Mouse (Mus musculus): Measurements from ENCODE around the gene Pip4p1. TPM values are rescaled to one million over a fixed set of nuclear protein-coding genes. Genes with fewer than 3 reads are reported as not detected.
"Not testable (repeated sequence)": the region's sequence is repeated elsewhere in the genome, so short reads cannot be mapped to it uniquely, and the experiment has no call there.

Gene Pip4p1
- polyA plus RNA-seq, 1 experiment from 2014 or later: 56.0 TPM

DNA sequence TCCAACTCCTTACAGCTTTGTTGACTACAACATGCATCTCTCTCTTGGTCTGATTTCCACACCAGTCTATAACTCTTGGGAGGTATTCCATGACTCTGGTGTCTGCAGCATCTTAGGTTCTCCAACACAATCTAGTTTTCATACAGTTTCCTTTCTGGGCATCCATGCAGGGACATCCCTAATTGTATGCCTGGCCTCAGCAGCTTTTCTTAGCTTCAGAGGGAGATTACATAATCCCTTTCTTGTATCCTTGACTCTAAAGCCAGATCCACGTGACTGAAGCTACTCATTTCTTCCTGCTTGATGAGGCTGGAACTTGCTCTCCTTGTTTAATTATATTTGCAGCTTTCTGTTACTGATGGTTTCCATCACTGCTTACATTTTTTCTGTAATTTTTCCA is 6.0 kb upstream of the Pip4p1 start:
- peaks cover 1% of the 10 kb centered on the region; the same call in 1 of the 2 replicates for H3K4me1 ChIP-seq
- no peak for ATAC-seq (ENCODE audit: insufficient number of reproducible peaks, low FRiP score, low TSS enrichment, low read depth)

DNA sequence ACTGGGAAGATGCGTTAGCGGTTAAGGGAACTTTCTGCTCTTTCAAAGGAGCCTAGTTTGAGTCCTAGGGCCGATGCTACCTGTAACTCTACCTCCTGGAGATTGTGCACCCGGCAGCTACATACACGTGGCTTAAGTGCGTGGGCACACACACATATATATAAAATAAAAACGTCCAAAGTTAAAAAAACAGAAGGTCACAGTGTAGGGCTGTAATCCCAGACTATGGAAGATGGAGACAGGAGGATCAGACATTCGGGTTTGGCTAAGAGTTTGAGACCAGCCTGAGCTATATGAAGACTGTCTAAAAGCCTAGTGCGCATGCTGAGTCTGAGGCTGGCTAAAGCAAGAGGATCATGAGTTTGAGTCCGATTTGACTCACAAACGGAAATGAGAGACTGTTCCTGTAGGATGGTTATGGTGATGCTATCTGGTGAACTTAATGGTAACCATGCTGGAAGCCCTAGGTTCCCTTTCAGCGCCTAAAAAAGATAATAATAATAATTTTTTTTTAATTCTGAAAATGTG is 901 bp upstream of the Pip4p1 start:
- H3K9me3 ChIP-seq: no peaks in the 10 kb centered on the region
- H3K4me2 ChIP-seq: peak overlapping the region; percentile 57
- peak overlapping the region; percentile 11 for H3K9ac ChIP-seq
- H3K36me3 ChIP-seq: peaks cover 27% of the 10 kb centered on the region
- WGBS: 13% methylated on average over 12 of the region's 12 CpGs
- ATAC-seq (ENCODE audit: insufficient number of reproducible peaks, low FRiP score, low TSS enrichment, low read depth): no peak
- peaks cover 12% of the 10 kb centered on the region for H3K4me1 ChIP-seq
- peak overlapping the region; percentile 98 for H3K4me3 ChIP-seq
- peak overlapping the region; percentile 90 for H3K27ac ChIP-seq
- no peaks in the 10 kb centered on the region for H3K27me3 ChIP-seq

More for the DNA sequence above, 6.0 kb upstream of the Pip4p1 start:
- Histone ChIP-seq H3K9me3 (no peaks in the 10 kb centered on the region), H3K27me3 (no peaks in the 10 kb centered on the region), H3K9ac (no peak overlapping the region), H3K4me3 (no peak overlapping the region), H3K27ac (no peak overlapping the region), H3K4me2 (no peak overlapping the region), H3K36me3 (no peaks in the 10 kb centered on the region)
- WGBS: 54% methylated on average over 1 of the region's 1 CpGs

DNA sequence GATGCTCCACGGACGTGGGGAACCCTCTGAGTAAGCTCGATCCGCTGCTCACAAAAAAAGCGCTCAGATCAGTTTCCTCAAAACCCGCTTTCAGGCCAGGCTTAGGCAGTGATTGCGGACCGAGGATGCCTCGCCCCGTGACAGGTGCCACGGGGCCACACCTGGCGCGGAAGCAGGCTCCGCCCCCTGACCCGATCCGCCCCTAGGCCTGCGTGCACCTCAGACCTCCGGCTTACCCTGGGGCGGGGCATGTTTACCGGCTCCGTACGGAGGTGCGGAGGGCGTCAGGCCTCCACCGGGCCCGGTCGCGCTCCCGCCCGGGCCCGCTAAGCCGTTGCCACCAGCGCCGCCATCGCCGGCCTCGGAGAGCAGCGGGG is 291 bp downstream of the Pip4p1 start:
- peak overlapping the region; percentile 90 for H3K27ac ChIP-seq
- WGBS: under 1% methylated on average over 36 of the region's 38 CpGs
- peak; percentile 36 for ATAC-seq (ENCODE audit: insufficient number of reproducible peaks, low FRiP score, low TSS enrichment, low read depth)

DNA sequence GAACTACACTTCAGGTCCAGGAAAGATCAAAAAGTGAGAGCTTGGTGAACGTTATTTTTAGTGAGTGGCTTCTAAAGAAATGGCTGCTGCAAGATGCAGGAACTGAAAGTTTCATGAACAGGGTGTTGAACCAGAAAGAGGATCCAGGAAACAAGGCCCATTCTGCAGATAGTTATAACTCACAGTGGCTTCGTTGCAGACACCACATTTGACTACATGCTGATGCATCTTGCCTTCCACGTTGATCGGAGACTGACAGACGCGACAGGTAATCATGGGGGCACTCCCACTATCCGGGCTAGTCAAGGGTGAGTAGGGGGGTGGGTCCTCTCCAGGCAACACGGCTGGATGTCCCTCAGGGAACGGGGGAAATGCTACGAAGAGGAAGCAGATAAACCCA is 705 bp downstream of the Pip4p1 start:
- no peaks in the 10 kb centered on the region for H3K9me3 ChIP-seq
- peak overlapping the region; percentile 98 for H3K4me3 ChIP-seq
- no peaks in the 10 kb centered on the region for H3K27me3 ChIP-seq
- H3K4me2 ChIP-seq: peak overlapping the region; percentile 81
- ATAC-seq (ENCODE audit: insufficient number of reproducible peaks, low FRiP score, low TSS enrichment, low read depth): no peak
- WGBS: 13% methylated on average over 10 of the region's 10 CpGs
- peak overlapping the region; percentile 90 for H3K27ac ChIP-seq
- H3K4me1 ChIP-seq: peaks cover 24% of the 10 kb centered on the region
- peak overlapping the region; percentile 94 for H3K9ac ChIP-seq
- H3K36me3 ChIP-seq: peaks cover 34% of the 10 kb centered on the region

More for the DNA sequence above, 291 bp downstream of the Pip4p1 start:
- Histone ChIP-seq H3K4me2 (peak overlapping the region; percentile 81), H3K27me3 (no peaks in the 10 kb centered on the region), H3K4me1 (peaks cover 23% of the 10 kb centered on the region), H3K9me3 (no peaks in the 10 kb centered on the region), H3K4me3 (peak overlapping the region; percentile 98), H3K36me3 (peaks cover 34% of the 10 kb centered on the region), H3K9ac (peak overlapping the region; percentile 94)

DNA sequence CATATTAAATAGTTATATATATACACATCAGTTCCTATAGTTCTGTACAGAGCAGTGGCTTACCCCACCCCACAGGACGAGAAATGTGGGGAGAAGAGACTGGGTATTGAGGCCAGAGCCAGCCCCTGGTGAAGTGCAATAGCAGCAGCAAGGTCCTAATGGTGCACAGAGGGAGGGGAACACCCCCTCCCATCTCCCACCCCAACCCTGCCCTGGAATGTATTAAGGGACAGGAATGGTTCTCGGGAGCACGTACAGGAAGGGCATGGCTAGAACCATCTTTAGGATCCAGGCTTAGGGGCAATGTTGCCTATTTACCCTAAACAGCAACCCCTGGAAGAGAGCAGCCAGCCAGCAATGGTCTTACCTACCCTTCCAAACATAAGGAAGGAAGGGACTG is 3.3 kb downstream of the Pip4p1 start:
- no peaks in the 10 kb centered on the region for H3K9me3 ChIP-seq
- no peak overlapping the region for H3K4me3 ChIP-seq

DNA sequence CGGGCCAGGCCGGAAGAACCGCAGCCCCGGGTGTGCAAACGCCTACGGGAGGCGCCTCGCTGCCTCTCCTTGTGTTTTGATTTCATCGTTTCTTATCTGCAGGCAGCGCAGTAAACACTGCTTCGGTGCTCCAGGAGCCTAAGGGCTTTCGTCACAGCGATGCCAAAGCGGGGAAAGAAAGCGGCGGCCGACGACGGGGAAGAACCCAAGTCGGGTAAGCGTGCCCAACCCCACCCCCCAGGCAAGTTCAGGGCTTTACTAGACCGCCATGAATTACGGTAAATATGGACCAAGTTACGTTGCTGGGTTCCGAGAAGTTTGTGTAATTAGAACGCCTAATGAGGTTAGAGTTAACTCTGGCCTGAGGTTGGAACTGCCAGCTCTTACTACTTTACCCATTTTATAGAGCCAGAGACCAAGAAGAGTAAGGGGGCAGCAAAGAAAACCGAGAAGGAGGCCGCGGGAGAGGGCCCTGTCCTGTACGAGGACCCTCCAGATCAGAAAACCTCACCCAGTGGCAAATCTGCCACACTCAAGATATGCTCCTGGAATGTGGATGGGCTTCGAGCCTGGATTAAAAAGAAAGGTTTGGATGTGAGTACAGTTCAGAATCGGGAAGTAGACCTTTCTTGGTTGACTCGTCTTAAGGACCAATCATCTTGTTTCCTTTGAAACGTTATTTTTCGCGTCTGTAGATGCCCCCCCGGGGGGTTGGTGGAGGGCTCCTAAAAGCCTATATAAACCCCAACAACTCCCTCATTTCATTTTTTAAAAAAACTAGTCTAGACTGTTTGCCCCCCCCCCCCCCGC is 5.3 kb downstream of the Pip4p1 start:
- Histone ChIP-seq H3K9me3 (no peaks in the 10 kb centered on the region), H3K27me3 (no peaks in the 10 kb centered on the region), H3K36me3 (peaks cover 40% of the 10 kb centered on the region), H3K27ac (peak overlapping the region; percentile 94), H3K9ac (peak overlapping the region; percentile 53), H3K4me2 (peak overlapping the region; percentile 71), H3K4me3 (peak overlapping the region; percentile 71), H3K4me1 (peaks cover 24% of the 10 kb centered on the region)
- ATAC-seq (ENCODE audit: insufficient number of reproducible peaks, low FRiP score, low TSS enrichment, low read depth): 0 out of 2 replicates have a peak, but pooled peaks have one; percentile 8
- under 1% methylated on average over 38 of the region's 38 CpGs for WGBS

More for the DNA sequence above, 3.3 kb downstream of the Pip4p1 start:
- Histone ChIP-seq H3K27me3 (no peaks in the 10 kb centered on the region), H3K4me1 (peaks cover 29% of the 10 kb centered on the region), H3K4me2 (no peak overlapping the region), H3K36me3 (peaks cover 34% of the 10 kb centered on the region), H3K27ac (no peak overlapping the region), H3K9ac (no peak overlapping the region)
- no peak for ATAC-seq (ENCODE audit: insufficient number of reproducible peaks, low FRiP score, low TSS enrichment, low read depth)
- WGBS: 47% methylated on average over 3 of the region's 3 CpGs

DNA sequence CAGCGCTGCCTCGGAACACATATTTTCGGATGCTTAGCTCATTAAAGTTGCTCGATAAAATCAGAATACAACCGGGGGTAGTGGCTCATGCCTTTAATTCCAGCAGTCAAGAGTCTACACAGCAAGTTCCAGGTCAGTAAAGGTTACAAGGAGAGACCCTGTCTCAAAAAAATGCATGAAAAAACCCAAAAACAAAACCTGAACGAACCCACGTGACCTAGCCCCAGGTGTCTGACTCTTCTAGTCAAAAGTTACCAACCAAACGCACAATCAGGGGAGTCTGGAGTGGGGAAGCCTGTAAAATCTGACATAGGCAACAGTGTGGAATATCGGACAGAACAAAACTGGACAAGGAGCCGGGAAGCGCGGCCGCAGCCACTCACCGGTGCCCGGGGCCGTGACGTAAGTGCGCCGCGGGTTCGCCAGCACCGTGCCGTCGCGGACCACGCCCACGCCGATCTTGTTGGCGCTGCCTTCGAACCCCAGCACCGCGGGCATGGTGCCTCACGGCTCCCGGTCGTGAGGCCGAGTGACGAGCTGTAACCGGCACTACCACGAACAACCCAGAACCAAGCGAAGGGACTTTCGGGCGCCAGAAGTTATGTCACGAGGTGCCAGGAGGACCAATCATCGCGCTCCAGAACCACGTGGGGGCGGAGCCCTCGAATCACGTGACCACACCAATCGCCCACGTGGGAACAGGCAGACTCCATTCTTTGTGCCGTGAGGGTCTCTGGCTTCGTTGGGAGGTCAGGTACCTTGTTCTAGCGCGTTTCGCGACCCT is 6.2 kb downstream of the Pip4p1 start, which contains the start of the genes Osgep and Apex1:
TSS of gene Osgep (minus strand) at position 613 of the 784 bp plus-strand sequence.
TSS of gene Apex1 (plus strand) at position 688 of the 784 bp plus-strand sequence.
- no peaks in the 10 kb centered on the region for H3K9me3 ChIP-seq
- H3K4me2 ChIP-seq: peak within 1 kb of the TSS; percentile 71
- peak within 1 kb of the TSS; percentile 68 for H3K9ac ChIP-seq
- peaks cover 42% of the 10 kb centered on the region for H3K36me3 ChIP-seq
- H3K27me3 ChIP-seq: no peaks in the 10 kb centered on the region
- H3K4me3 ChIP-seq: peak within 1 kb of the TSS; percentile 71
- WGBS: under 1% methylated on average over 57 of the region's 57 CpGs
- H3K4me1 ChIP-seq: peaks cover 17% of the 10 kb centered on the region
- ATAC-seq (ENCODE audit: insufficient number of reproducible peaks, low FRiP score, low TSS enrichment, low read depth): peak; percentile 94
- H3K27ac ChIP-seq: peak within 1 kb of the TSS; percentile 94

DNA sequence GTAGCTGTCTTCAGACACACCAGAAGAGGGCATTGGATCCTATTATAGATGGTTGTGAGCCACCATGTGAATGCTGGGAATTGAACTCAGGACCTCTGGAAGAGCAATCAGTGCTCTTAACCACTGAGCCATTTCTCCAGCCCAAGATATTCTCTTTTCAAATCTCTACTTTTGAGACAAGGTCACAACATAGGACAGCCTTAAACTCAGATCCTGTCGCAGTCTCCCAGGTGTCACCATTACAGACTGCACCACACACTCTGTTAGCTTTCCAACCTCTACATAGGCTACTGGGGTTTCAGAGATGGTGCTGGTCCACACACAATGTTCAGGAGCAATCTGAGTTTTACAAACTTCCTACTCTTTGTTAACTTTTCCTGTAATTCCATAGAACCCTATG is 7.2 kb downstream of the Pip4p1 start:
- not testable (repeated sequence) for H3K27me3 ChIP-seq; H3K27ac ChIP-seq; H3K9ac ChIP-seq; ATAC-seq (ENCODE audit: insufficient number of reproducible peaks, low FRiP score, low TSS enrichment, low read depth); H3K9me3 ChIP-seq
- H3K36me3 ChIP-seq: peaks cover 38% of the 10 kb centered on the region
- WGBS: 91% methylated on average over 1 of the region's 1 CpGs
- H3K4me3 ChIP-seq: peak overlapping the region; percentile 71
- H3K4me2 ChIP-seq: peak overlapping the region; percentile 46
- peaks cover 17% of the 10 kb centered on the region for H3K4me1 ChIP-seq

DNA sequence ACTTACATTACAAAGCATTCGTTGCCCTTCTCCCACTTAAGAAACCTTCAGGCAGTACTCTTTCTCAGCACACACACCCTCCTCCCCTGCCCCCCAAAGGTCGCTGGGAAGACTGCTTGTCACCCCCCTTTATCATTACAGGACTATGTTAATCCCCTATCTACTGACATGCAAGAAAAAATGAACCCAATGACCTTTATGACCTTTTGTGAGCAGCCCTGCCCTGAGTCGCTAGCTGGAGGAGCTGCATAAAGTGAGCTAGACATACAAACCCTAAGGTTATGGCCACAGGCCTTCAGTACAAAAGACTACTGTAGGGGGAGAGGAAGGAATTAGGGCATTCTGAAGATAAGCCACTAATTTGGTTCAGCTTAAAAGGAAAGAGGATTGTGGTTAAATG is 19.3 kb downstream of the Pip4p1 start:
- 59% methylated on average over 3 of the region's 3 CpGs for WGBS
- Histone ChIP-seq H3K4me2 (no peak overlapping the region), H3K9me3 (no peaks in the 10 kb centered on the region), H3K36me3 (peaks cover 55% of the 10 kb centered on the region), H3K9ac (no peak overlapping the region), H3K4me1 (no peaks in the 10 kb centered on the region), H3K4me3 (no peak overlapping the region), H3K27ac (no peak overlapping the region), H3K27me3 (no peaks in the 10 kb centered on the region)
- ATAC-seq (ENCODE audit: insufficient number of reproducible peaks, low FRiP score, low TSS enrichment, low read depth): no peak

DNA sequence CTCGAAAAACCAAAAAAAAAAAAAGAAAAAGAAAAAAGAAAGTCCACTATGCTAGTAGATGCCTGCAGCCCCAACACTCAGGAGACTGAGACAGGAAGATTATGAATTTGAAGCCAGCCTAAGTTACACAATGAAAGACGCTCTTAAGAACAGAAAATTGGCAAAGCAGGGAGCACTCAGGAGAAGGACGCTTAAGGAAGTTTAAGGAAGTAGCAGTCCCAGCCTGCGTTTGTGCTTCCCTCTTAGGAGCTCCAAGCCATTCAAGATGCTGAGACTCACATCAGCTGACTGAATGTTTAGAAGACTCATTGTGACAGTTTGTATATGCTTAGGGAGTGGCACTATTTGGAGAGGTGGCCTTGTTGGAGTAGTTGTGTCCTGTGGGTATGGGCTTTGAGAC is 22.5 kb downstream of the Pip4p1 start:
- Histone ChIP-seq H3K4me2 (no peak overlapping the region), H3K27me3 (no peaks in the 10 kb centered on the region), H3K4me1 (peaks cover 8% of the 10 kb centered on the region), H3K27ac (no peak overlapping the region), H3K36me3 (peaks cover 25% of the 10 kb centered on the region), H3K9me3 (no peaks in the 10 kb centered on the region), H3K4me3 (no peak overlapping the region), H3K9ac (no peak overlapping the region)
- 78% methylated on average over 4 of the region's 4 CpGs for WGBS
- ATAC-seq (ENCODE audit: insufficient number of reproducible peaks, low FRiP score, low TSS enrichment, low read depth): no peak

DNA sequence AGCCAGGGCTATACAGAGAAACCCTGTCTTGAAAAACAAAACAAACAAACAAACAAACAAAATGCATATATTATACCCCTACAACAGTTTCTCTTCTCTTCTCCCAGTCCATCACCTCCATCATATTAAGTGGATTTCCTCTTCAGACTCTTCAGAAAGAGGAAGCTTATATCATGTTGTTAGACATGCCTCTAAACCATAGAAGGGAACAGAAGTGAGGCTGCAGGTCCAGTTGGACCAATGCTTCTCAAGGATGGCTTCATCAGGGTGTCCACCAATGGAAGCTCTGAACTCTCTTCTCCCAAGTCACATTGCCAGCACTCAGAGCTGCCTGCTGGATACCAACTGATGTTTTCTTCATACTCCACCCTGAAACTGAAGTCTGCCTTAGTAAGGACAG is 25.3 kb downstream of the Pip4p1 start:
- not testable (repeated sequence) for H3K9ac ChIP-seq; H3K27me3 ChIP-seq; H3K4me1 ChIP-seq; H3K9me3 ChIP-seq; ATAC-seq (ENCODE audit: insufficient number of reproducible peaks, low FRiP score, low TSS enrichment, low read depth); H3K4me2 ChIP-seq; H3K4me3 ChIP-seq; H3K36me3 ChIP-seq; H3K27ac ChIP-seq

DNA sequence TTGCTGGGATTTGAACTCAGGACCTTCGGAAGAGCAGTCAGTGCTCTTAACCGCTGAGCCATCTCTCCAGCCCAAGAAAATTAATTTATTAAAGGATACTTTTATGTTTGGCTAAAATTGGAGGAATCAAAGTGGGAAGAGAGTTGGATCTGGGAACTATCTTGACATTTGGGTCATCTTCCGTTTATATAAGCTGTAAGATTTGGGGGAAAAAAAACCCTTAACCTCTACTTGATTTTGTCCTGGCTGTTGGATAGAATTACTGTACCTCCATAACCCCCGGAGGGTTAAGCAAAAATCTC is 25.9 kb downstream of the Pip4p1 start:
- Histone ChIP-seq H3K27ac (no peak overlapping the region), H3K9ac (no peak overlapping the region), H3K4me3 (no peak overlapping the region), H3K4me1 (peaks cover 8% of the 10 kb centered on the region), H3K4me2 (no peak overlapping the region), H3K27me3 (no peaks in the 10 kb centered on the region), H3K9me3 (no peaks in the 10 kb centered on the region), H3K36me3 (no peaks in the 10 kb centered on the region)
- no peak for ATAC-seq (ENCODE audit: insufficient number of reproducible peaks, low FRiP score, low TSS enrichment, low read depth)
- 79% methylated on average over 4 of the region's 4 CpGs for WGBS

Measured in limb, embryonic 15.5 days (tissue).